Mouse (Mus musculus) neural tube, embryonic 14.5 days (tissue): ENCODE data around the gene Rfx7. TPM values are rescaled to one million over a fixed set of nuclear protein-coding genes. Genes with fewer than 3 reads are reported as not detected.

ENCODE experiments used
- ATAC-seq: fragments of 200-750 bp; cut with Nextera tagmentation; 2 replicates; pipeline ENCODE4 v1.8.0; 2017; ENCODE audit warnings: low read depth, mild to moderate bottlenecking, moderate TSS enrichment, moderate library complexity
- H3K27ac ChIP-seq: fragments of 300-500 bp; sonication (generic); 2 replicates; pipeline ENCODE4 v1.5.1; 2014; ENCODE audit warnings: low read depth, mild to moderate bottlenecking, control low read depth, low read length, moderate library complexity, mixed read lengths
- H3K27me3 ChIP-seq: fragments of 300-500 bp; sonication (generic); 2 replicates; pipeline ENCODE4 v1.6.1; 2014; ENCODE audit warnings: low read length; ENCODE audit not compliant: control insufficient read depth, insufficient read depth
- H3K36me3 ChIP-seq: fragments of 300-500 bp; sonication (generic); 2 replicates; pipeline ENCODE4 v1.6.1; 2014; ENCODE audit warnings: low read length, mixed read lengths; ENCODE audit not compliant: control insufficient read depth, insufficient read depth
- H3K4me1 ChIP-seq: fragments of 300-500 bp; sonication (generic); 2 replicates; pipeline ENCODE4 v1.6.1; 2014; ENCODE audit warnings: low read length; ENCODE audit not compliant: control insufficient read depth, insufficient read depth
- H3K4me2 ChIP-seq: fragments of 300-500 bp; sonication (generic); 2 replicates; pipeline ENCODE4 v1.6.1; 2014; ENCODE audit warnings: mild to moderate bottlenecking, low read depth, low read length, control low read depth
- H3K4me3 ChIP-seq: fragments of 300-500 bp; sonication (generic); 2 replicates; pipeline ENCODE4 v1.5.1; 2014; ENCODE audit warnings: low read depth, low read length, control low read depth, mixed read lengths
- H3K9ac ChIP-seq: fragments of 300-500 bp; sonication (generic); replicated peaks from 2 replicates; pipeline ENCODE4 v1.6.1; 2014; ENCODE audit warnings: low read depth, mild to moderate bottlenecking, control low read depth, low read length, mixed read lengths
- H3K9me3 ChIP-seq: fragments of 300-500 bp; sonication (generic); 2 replicates; pipeline ENCODE4 v1.6.1; 2016; ENCODE audit warnings: low read length; ENCODE audit not compliant: control insufficient read depth
- WGBS: fragments of 180-500 bp; shearing (Covaris S2); extraction: QIAGEN DNeasy Blood & Tissue Kit; methylation state at CpG from one replicate; pipeline ENCODE4 v1.1.7; 2014; 5-methylcytosine and 5-hydroxymethylcytosine counted together
- polyA plus RNA-seq: library from polyadenylated mRNA; unstranded; fragments of >200 nt; fragmentation: Nextera tagmentation; extraction: Ambion mirVana; gene quantifications from 2 replicates; pipeline ENCODE4 v1.2.1, GENCODE M21; 2014

Gene Rfx7
- polyA plus RNA-seq, 1 experiment from 2014 or later = 29.9 TPM

GRCm38 (mm10) chr9:72655602-72656001, 123.6 kb downstream of the Rfx7 start:
- H3K4me3 ChIP-seq = no peak overlapping the region
- no peak for ATAC-seq
- no peak overlapping the region for H3K27ac ChIP-seq
- no peak overlapping the region for H3K4me2 ChIP-seq
- no peaks in the 10 kb centered on the region for H3K4me1 ChIP-seq
- 73% methylated on average over 5 of the region's 5 CpGs for WGBS
- no peak overlapping the region for H3K9ac ChIP-seq
- no peaks in the 10 kb centered on the region for H3K36me3 ChIP-seq
- no peaks in the 10 kb centered on the region for H3K27me3 ChIP-seq
- H3K9me3 ChIP-seq = no peaks in the 10 kb centered on the region

GRCm38 (mm10) chr9:72656491-72656890, 124.5 kb downstream of the Rfx7 start:
- H3K27ac ChIP-seq = no peak overlapping the region
- H3K4me2 ChIP-seq = no peak overlapping the region
- H3K9ac ChIP-seq = no peak overlapping the region
- no peaks in the 10 kb centered on the region for H3K27me3 ChIP-seq
- 16% methylated on average over 4 of the region's 4 CpGs for WGBS
- H3K4me1 ChIP-seq = peaks cover 5% of the 10 kb centered on the region; the same call in 1 of the 2 replicates
- H3K4me3 ChIP-seq = no peak overlapping the region
- H3K9me3 ChIP-seq = no peaks in the 10 kb centered on the region
- ATAC-seq = no peak
- H3K36me3 ChIP-seq = no peaks in the 10 kb centered on the region

GRCm38 (mm10) chr9:72656940-72657339, 124.9 kb downstream of the Rfx7 start:
- no peak overlapping the region for H3K27ac ChIP-seq
- no peak overlapping the region for H3K4me2 ChIP-seq
- H3K27me3 ChIP-seq = no peaks in the 10 kb centered on the region
- ATAC-seq = no peak
- H3K9ac ChIP-seq = no peak overlapping the region
- no peak overlapping the region for H3K4me3 ChIP-seq
- H3K4me1 ChIP-seq = peaks cover 5% of the 10 kb centered on the region; the same call in 1 of the 2 replicates
- H3K9me3 ChIP-seq = no peaks in the 10 kb centered on the region
- no peaks in the 10 kb centered on the region for H3K36me3 ChIP-seq
- WGBS = 15% methylated on average over 3 of the region's 3 CpGs

- 82% methylated on average over 1 of the region's 1 CpGs for WGBS
- H3K36me3 ChIP-seq = no peaks in the 10 kb centered on the region
Observed at GRCm38 (mm10) chr9:72657694-72658093, 125.7 kb downstream of the Rfx7 start.

GRCm38 (mm10) chr9:72660139-72660538, 128.1 kb downstream of the Rfx7 start:
- Histone ChIP-seq H3K27ac (no peak overlapping the region), H3K4me2 (no peak overlapping the region), H3K27me3 (no peaks in the 10 kb centered on the region), H3K36me3 (no peaks in the 10 kb centered on the region), H3K4me1 (peaks cover 19% of the 10 kb centered on the region), H3K4me3 (no peak overlapping the region), H3K9me3 (no peaks in the 10 kb centered on the region), H3K9ac (no peak overlapping the region)
- no peak for ATAC-seq
- WGBS = 76% methylated on average over 4 of the region's 4 CpGs

More at GRCm38 (mm10) chr9:72657694-72658093, 125.7 kb downstream of the Rfx7 start:
- Histone ChIP-seq H3K9me3 (no peaks in the 10 kb centered on the region), H3K4me3 (no peak overlapping the region), H3K27ac (no peak overlapping the region), H3K4me2 (no peak overlapping the region), H3K9ac (no peak overlapping the region), H3K27me3 (no peaks in the 10 kb centered on the region), H3K4me1 (peaks cover 5% of the 10 kb centered on the region; the same call in 1 of the 2 replicates)
- no peak for ATAC-seq

- no peaks in the 10 kb centered on the region for H3K9me3 ChIP-seq
- H3K36me3 ChIP-seq = no peaks in the 10 kb centered on the region; the same call in 1 of the 2 replicates
- H3K27ac ChIP-seq = peak overlapping the region; percentile 49; the same call in 1 of the 2 replicates
- peaks cover 26% of the 10 kb centered on the region for H3K4me1 ChIP-seq
- no peak overlapping the region for H3K9ac ChIP-seq
- H3K27me3 ChIP-seq = no peaks in the 10 kb centered on the region
- ATAC-seq = no peak
- H3K4me3 ChIP-seq = no peak overlapping the region
- H3K4me2 ChIP-seq = no peak overlapping the region; the same call in 1 of the 2 replicates
- WGBS = 64% methylated on average over 1 of the region's 1 CpGs
Observed at GRCm38 (mm10) chr9:72660911-72661310, 128.9 kb downstream of the Rfx7 start.

- peak overlapping the region; percentile 87 for H3K4me2 ChIP-seq
- no peaks in the 10 kb centered on the region; the same call in 1 of the 2 replicates for H3K36me3 ChIP-seq
- no peaks in the 10 kb centered on the region for H3K27me3 ChIP-seq
- no peaks in the 10 kb centered on the region for H3K9me3 ChIP-seq
- peak overlapping the region; percentile 98 for H3K9ac ChIP-seq
- peaks cover 31% of the 10 kb centered on the region for H3K4me1 ChIP-seq
- no peak for ATAC-seq
- peak overlapping the region; percentile 90 for H3K4me3 ChIP-seq
- H3K27ac ChIP-seq = peak overlapping the region; percentile 99
- 1% methylated on average over 13 of the region's 13 CpGs for WGBS
Observed at GRCm38 (mm10) chr9:72661561-72661894, 129.5 kb downstream of the Rfx7 start.

- H3K36me3 ChIP-seq = no peaks in the 10 kb centered on the region; the same call in 1 of the 2 replicates
- H3K27me3 ChIP-seq = no peaks in the 10 kb centered on the region
- no peaks in the 10 kb centered on the region for H3K9me3 ChIP-seq
- H3K27ac ChIP-seq = peak within 1 kb of the TSS; percentile 99
- WGBS = under 1% methylated on average over 57 of the region's 83 CpGs
- peak within 1 kb of the TSS; percentile 90 for H3K4me3 ChIP-seq
- H3K4me1 ChIP-seq = peaks cover 34% of the 10 kb centered on the region
- ATAC-seq = peak; percentile 89
- peak within 1 kb of the TSS; percentile 87 for H3K4me2 ChIP-seq
- H3K9ac ChIP-seq = peak within 1 kb of the TSS; percentile 98
Observed at GRCm38 (mm10) chr9:72661895-72662661, 130.0 kb downstream of the Rfx7 start, which contains the start of gene Nedd4. TSS of gene Nedd4 (plus strand) at chr9:72662346.
